Mouse (Mus musculus): Measurements from ENCODE around the gene Txnrd2.

Txnrd2 gene

GRCm38 (mm10) chr16:18394056-18394455 is 32.1 kb upstream of the Txnrd2 start:
- DNase-seq = no peak

- peak in 1 of 2 experiments; percentile 25 for DNase-seq
Observed at GRCm38 (mm10) chr16:18394777-18395619, 31.2 kb upstream of the Txnrd2 start.

GRCm38 (mm10) chr16:18395620-18396036 is 30.6 kb upstream of the Txnrd2 start:
- peak; percentile 62 to 65 for DNase-seq

GRCm38 (mm10) chr16:18396201-18396600 is 30.0 kb upstream of the Txnrd2 start:
- peak; percentile 85 to 89 for DNase-seq

GRCm38 (mm10) chr16:18396791-18397621 is 29.2 kb upstream of the Txnrd2 start:
- DNase-seq = no peak

GRCm38 (mm10) chr16:18400028-18400427 is 26.2 kb upstream of the Txnrd2 start:
- DNase-seq = peak in 1 of 2 experiments; percentile 30

- peak; percentile 88 to 90 for DNase-seq
Observed at GRCm38 (mm10) chr16:18400472-18401216, 25.5 kb upstream of the Txnrd2 start.

- peak in 1 of 2 experiments; percentile 2 for DNase-seq
Observed at GRCm38 (mm10) chr16:18403285-18403684, 22.9 kb upstream of the Txnrd2 start.

GRCm38 (mm10) chr16:18405091-18405854 is 20.9 kb upstream of the Txnrd2 start:
- peak; percentile 23 to 39 for DNase-seq

GRCm38 (mm10) chr16:18405876-18406275 is 20.3 kb upstream of the Txnrd2 start:
- peak; percentile 11 to 23 for DNase-seq

GRCm38 (mm10) chr16:18406293-18406692 is 19.9 kb upstream of the Txnrd2 start:
- DNase-seq = peak; percentile 77 to 78

- DNase-seq = peak; percentile 61 to 62
Observed at GRCm38 (mm10) chr16:18407912-18408311, 18.3 kb upstream of the Txnrd2 start.

- DNase-seq = no peak
Observed at GRCm38 (mm10) chr16:18409776-18410175, 16.4 kb upstream of the Txnrd2 start.

- DNase-seq = no peak
Observed at GRCm38 (mm10) chr16:18410418-18410817, 15.8 kb upstream of the Txnrd2 start.

GRCm38 (mm10) chr16:18411026-18411649 is 15.0 kb upstream of the Txnrd2 start:
- DNase-seq = peak; percentile 60 to 66

GRCm38 (mm10) chr16:18411802-18412476 is 14.2 kb upstream of the Txnrd2 start:
- peak; percentile 64 to 65 for DNase-seq

GRCm38 (mm10) chr16:18413032-18413816 is 13.0 kb upstream of the Txnrd2 start:
- DNase-seq = no peak

- no peak for DNase-seq
Observed at GRCm38 (mm10) chr16:18416094-18416761, 10.0 kb upstream of the Txnrd2 start.

- no peak for DNase-seq
Observed at GRCm38 (mm10) chr16:18416837-18417236, 9.3 kb upstream of the Txnrd2 start.

Data from cerebellum, postnatal 10 days (tissue).